Mouse (Mus musculus): Measurements from ENCODE around the gene Ankrd13a.
"Not testable (repeated sequence)": the region's sequence is repeated elsewhere in the genome, so short reads cannot be mapped to it uniquely, and the experiment has no call there.

Gene Ankrd13a

GRCm38 (mm10) chr5:114801841-114802240 lies 27.4 kb downstream of the Ankrd13a start:
- DNase-seq: no peak

- DNase-seq: no peak
Measured at GRCm38 (mm10) chr5:114803231-114803630, 28.8 kb downstream of the Ankrd13a start.

- DNase-seq: no peak
Measured at GRCm38 (mm10) chr5:114804335-114804734, 29.9 kb downstream of the Ankrd13a start.

- peak; percentile 43 for DNase-seq
Measured at GRCm38 (mm10) chr5:114804958-114805357, 30.5 kb downstream of the Ankrd13a start.

GRCm38 (mm10) chr5:114805436-114806350 lies 31.2 kb downstream of the Ankrd13a start:
- peak; percentile 40 for DNase-seq

GRCm38 (mm10) chr5:114806636-114807035 lies 32.2 kb downstream of the Ankrd13a start:
- no peak for DNase-seq

- no peak for DNase-seq
Measured at GRCm38 (mm10) chr5:114807063-114807462, 32.6 kb downstream of the Ankrd13a start.

GRCm38 (mm10) chr5:114807468-114807867 lies 33.0 kb downstream of the Ankrd13a start:
- no peak for DNase-seq

GRCm38 (mm10) chr5:114807893-114808292 lies 33.4 kb downstream of the Ankrd13a start:
- no peak for DNase-seq

GRCm38 (mm10) chr5:114808385-114808784 lies 33.9 kb downstream of the Ankrd13a start:
- DNase-seq: no peak

GRCm38 (mm10) chr5:114809181-114809756 lies 34.8 kb downstream of the Ankrd13a start:
- no peak for DNase-seq

GRCm38 (mm10) chr5:114809826-114810225 lies 35.3 kb downstream of the Ankrd13a start:
- DNase-seq: no peak

GRCm38 (mm10) chr5:114813525-114814181 lies 39.2 kb downstream of the Ankrd13a start:
- DNase-seq: peak; percentile 84

- no peak for DNase-seq
Measured at GRCm38 (mm10) chr5:114816599-114816998, 42.1 kb downstream of the Ankrd13a start.

GRCm38 (mm10) chr5:114818124-114818523 lies 43.6 kb downstream of the Ankrd13a start:
- DNase-seq: no peak

- peak; percentile 67 for DNase-seq
Measured at GRCm38 (mm10) chr5:114822796-114823688, 48.6 kb downstream of the Ankrd13a start, which contains the start of gene 1500011B03Rik. 1500011B03Rik (minus strand) TSS chr5:114823468.

- peak; percentile 72 for DNase-seq
Measured at GRCm38 (mm10) chr5:114824197-114824596, 49.7 kb downstream of the Ankrd13a start.

GRCm38 (mm10) chr5:114825978-114826691 lies 51.7 kb downstream of the Ankrd13a start:
- DNase-seq: peak; percentile 84

GRCm38 (mm10) chr5:114827427-114827826 lies 53.0 kb downstream of the Ankrd13a start:
- DNase-seq: no peak

GRCm38 (mm10) chr5:114829740-114830139 lies 55.3 kb downstream of the Ankrd13a start:
- DNase-seq: no peak

GRCm38 (mm10) chr5:114836886-114837285 lies 62.4 kb downstream of the Ankrd13a start:
- no peak for DNase-seq

- DNase-seq: not testable (repeated sequence)
Measured at GRCm38 (mm10) chr5:114840481-114840880, 66.0 kb downstream of the Ankrd13a start.
